Mouse (Mus musculus): ENCODE data around the gene Hp1bp3.

DNA sequence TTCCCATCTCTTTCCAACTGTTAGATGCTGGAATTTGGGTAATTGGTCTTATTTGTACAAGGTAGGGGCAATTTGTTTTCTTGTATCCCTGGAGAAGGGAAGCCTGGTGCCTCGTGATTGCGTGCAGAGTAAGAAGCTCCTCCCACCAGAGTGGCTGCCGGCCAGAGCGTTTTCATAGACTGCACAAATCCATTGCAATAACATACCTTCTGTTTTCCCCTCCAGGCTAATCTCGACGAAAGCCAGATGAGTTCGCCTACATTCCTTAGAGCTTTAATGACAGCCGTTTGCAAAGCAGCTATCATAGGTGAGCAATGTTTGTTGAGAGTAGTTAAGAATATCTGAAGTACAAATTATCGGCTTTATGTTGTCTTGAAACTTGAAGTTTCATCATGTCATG, 14.4 kb upstream of the Hp1bp3 start:
- TF ChIP-seq CTCF (IDR thresholded peaks at IDR 0.05; ENCODE audit: extremely low read depth, insufficient read length, insufficient replicate concordance, low read depth, low read length) = no peak
- no peak for TF ChIP-seq POLR2A (IDR thresholded peaks at IDR 0.05; ENCODE audit: low read depth, low read length)

All from small intestine, adult 2 months (tissue).